21 mouse cellular contexts compared by ENCODE assay signal in the genomic region with DNA sequence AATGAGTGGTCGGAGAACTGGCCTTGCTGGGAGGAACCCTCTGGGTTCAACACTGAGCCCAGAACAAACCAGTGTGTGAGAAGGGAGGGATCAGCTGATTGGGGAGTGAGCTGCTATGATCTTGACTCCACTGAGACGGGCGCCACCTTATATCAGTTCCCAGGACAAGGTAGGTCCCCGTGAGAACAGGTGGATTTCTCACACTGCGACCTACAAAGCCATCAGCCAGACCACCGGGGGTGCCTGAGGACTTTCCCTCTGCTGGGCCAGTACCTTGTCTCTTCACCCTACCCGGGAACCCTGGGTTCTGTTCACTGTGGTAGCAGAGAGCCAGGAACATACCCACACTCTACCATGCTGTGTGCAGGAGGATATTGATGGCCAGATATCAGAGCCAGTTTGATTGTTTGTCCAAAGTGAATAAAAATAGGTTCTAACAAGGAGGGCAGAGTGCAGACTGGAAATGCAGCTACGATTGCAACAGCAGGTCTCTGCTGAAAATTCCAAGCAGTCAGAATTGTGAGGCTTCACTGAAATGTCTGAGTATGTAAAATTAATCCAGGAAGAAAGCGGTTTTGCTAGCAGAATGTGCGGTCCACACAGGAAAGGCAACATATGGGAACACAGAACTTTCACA. TPM values are rescaled to one million over a fixed set of nuclear protein-coding genes. Genes with fewer than 3 reads are reported as not detected.
DNase-seq lines count a peak whose midpoint lies in the region; ATAC-seq and TF ChIP-seq lines count a peak whose summit lies in the region.
"Had no signal": no experiment of that assay in that cellular context is flagged by ENCODE, and none has a peak within 500 bp of the region (broad histone marks: within the 10 kb centered on the region; RNA-seq: fewer than 3 reads in every experiment).

No protein-coding gene starts in this region.

- DNase-seq in heart, adult 11 months, result peak; percentile 91
- DNase-seq in heart, adult 8-10 months (ENCODE audit: low spot score), result no peak
- DNase-seq in lung, embryonic 14.5 days, result no peak
- DNase-seq in lung, postnatal 25 days (ENCODE audit: low spot score), result no peak
- no peak for DNase-seq in right cerebral cortex, adult 18-20 months
- DNase-seq: cerebellum, adult 8-10 months; gastrocnemius, postnatal 25 days; heart, postnatal 10 days; kidney, postnatal 10 days; lung, postnatal 14 days; midbrain, embryonic 14.5 days; right cerebral cortex, postnatal 14 days; thymus, adult 2 months had no signal

- no peak overlapping the region for H3K9ac ChIP-seq in lung, embryonic 14.5 days
- no peak overlapping the region for H3K9ac ChIP-seq in intestine, embryonic 15.5 days
- H3K9ac ChIP-seq in stomach, embryonic 16.5 days (ENCODE audit: low read length), result no peak overlapping the region
- H3K9ac ChIP-seq: liver, embryonic 12.5 days; neural tube, embryonic 13.5 days had no signal

- peak overlapping the region; percentile 84 for H3K27ac ChIP-seq in lung, embryonic 14.5 days (ENCODE audit: low read depth)
- peak overlapping the region; percentile 37; the same call in 1 of the 2 replicates for H3K27ac ChIP-seq in intestine, embryonic 15.5 days
- H3K27ac ChIP-seq in stomach, embryonic 16.5 days (ENCODE audit: low read length), result peak overlapping the region; percentile 92
- H3K27ac ChIP-seq: liver, embryonic 12.5 days; neural tube, embryonic 13.5 days had no signal

- TF ChIP-seq CTCF in lung, embryonic 14.5 days (IDR thresholded peaks at IDR 0.05; ENCODE audit: low read depth), result no peak

- WGBS in lung, embryonic 14.5 days, result 79% methylated on average over 10 of the region's 10 CpGs
- WGBS in intestine, embryonic 15.5 days, result 71% methylated on average over 10 of the region's 10 CpGs
- WGBS in stomach, embryonic 16.5 days, result 66% methylated on average over 10 of the region's 10 CpGs

- no peak overlapping the region for H3K4me2 ChIP-seq in lung, embryonic 14.5 days
- H3K4me2 ChIP-seq in intestine, embryonic 15.5 days (replicated peaks), result no peak overlapping the region
- no peak overlapping the region for H3K4me2 ChIP-seq in stomach, embryonic 16.5 days (ENCODE audit: low read depth, low read length)
- H3K4me2 ChIP-seq: heart, embryonic 11.5 days; liver, embryonic 12.5 days; neural tube, embryonic 13.5 days had no signal

- no peaks in the 10 kb centered on the region for H3K9me3 ChIP-seq in lung, embryonic 14.5 days (ENCODE audit: low read depth, low read length)
- no peaks in the 10 kb centered on the region for H3K9me3 ChIP-seq in intestine, embryonic 15.5 days
- H3K9me3 ChIP-seq in stomach, embryonic 16.5 days (replicated peaks; ENCODE audit: control insufficient read depth, low read length), result no peaks in the 10 kb centered on the region
- H3K9me3 ChIP-seq: liver, embryonic 12.5 days; megakaryocyte, embryonic 14.5 days; neural tube, embryonic 13.5 days had no signal

- no peak overlapping the region for H3K4me3 ChIP-seq in lung, embryonic 14.5 days (ENCODE audit: low read depth, low read length)
- H3K4me3 ChIP-seq in intestine, embryonic 15.5 days (replicated peaks), result no peak overlapping the region
- H3K4me3 ChIP-seq in stomach, embryonic 16.5 days (replicated peaks; ENCODE audit: low read length), result no peak overlapping the region
- H3K4me3 ChIP-seq: erythroblast, embryonic 14.5 days; liver, embryonic 12.5 days; megakaryocyte, embryonic 14.5 days; neural tube, embryonic 13.5 days had no signal

- H3K4me1 ChIP-seq in lung, embryonic 14.5 days (ENCODE audit: insufficient read depth), result peaks cover 17% of the 10 kb centered on the region
- H3K4me1 ChIP-seq in intestine, embryonic 15.5 days (replicated peaks), result peaks cover 16% of the 10 kb centered on the region
- peaks cover 17% of the 10 kb centered on the region for H3K4me1 ChIP-seq in stomach, embryonic 16.5 days (ENCODE audit: control insufficient read depth, insufficient read depth, low read length)
- H3K4me1 ChIP-seq: liver, embryonic 12.5 days had no signal

- peaks cover 47% of the 10 kb centered on the region for H3K36me3 ChIP-seq in lung, embryonic 14.5 days (ENCODE audit: insufficient read depth)
- H3K36me3 ChIP-seq in intestine, embryonic 15.5 days, result no peaks in the 10 kb centered on the region; the same call in 1 of the 2 replicates
- H3K36me3 ChIP-seq in stomach, embryonic 16.5 days (ENCODE audit: control insufficient read depth, insufficient read depth, low read length), result no peaks in the 10 kb centered on the region
- H3K36me3 ChIP-seq: liver, embryonic 12.5 days; neural tube, embryonic 13.5 days had no signal

- no peak for ATAC-seq in lung, embryonic 14.5 days (ENCODE audit: insufficient read depth)
- ATAC-seq in intestine, embryonic 15.5 days, result no peak
- ATAC-seq in stomach, embryonic 16.5 days (ENCODE audit: insufficient read depth, low FRiP score), result no peak
- ATAC-seq: forebrain, embryonic 14.5 days; liver, embryonic 12.5 days had no signal

- H3K27me3 ChIP-seq in lung, embryonic 14.5 days (ENCODE audit: insufficient read depth, low read length), result no peaks in the 10 kb centered on the region
- no peaks in the 10 kb centered on the region for H3K27me3 ChIP-seq in intestine, embryonic 15.5 days (replicated peaks)
- H3K27me3 ChIP-seq in stomach, embryonic 16.5 days (ENCODE audit: control insufficient read depth, insufficient read depth, low read length), result no peaks in the 10 kb centered on the region
- H3K27me3 ChIP-seq: megakaryocyte, embryonic 14.5 days had no signal

RNA-seq across cellular contexts. Expression of a gene that starts 28.4 kb away (rescaled TPM):
- total RNA-seq in heart, adult 8-10 months (2022), result 1 to 10 TPM; 5.2 to 9.7 (median 8.3) TPM
- polyA plus RNA-seq in lung, embryonic 14.5 days (2014; fragmentation: Nextera tagmentation; extraction: Ambion mirVana), result 49.7 and 50.8 TPM in 2 replicates
- polyA plus RNA-seq in intestine, embryonic 15.5 days (2015; fragmentation: Nextera tagmentation; extraction: Ambion mirVana), result 92.3 and 112 TPM in 2 replicates
- 106 and 112 TPM in 2 replicates for polyA plus RNA-seq in stomach, embryonic 16.5 days (2015; fragmentation: Nextera tagmentation; extraction: Ambion mirVana)

Comparison
In these comparisons a context has a peak if more than half of its experiments do, and no peak if none do; other contexts are left out.
1. H3K27ac ChIP-seq: peak in every context shown above with its lines; median percentile 92 in stomach, embryonic 16.5 days; 84 in lung, embryonic 14.5 days; 37 in intestine, embryonic 15.5 days.